Mouse (Mus musculus) mouse trophoblast stem cell (cell line): Measurements from ENCODE around the gene Lenep.

Source experiments
- in situ Hi-C, 2 experiments: fragments of 300-500 bp; cut with MseI, MboI; formaldehyde crosslinking; loops; 2 replicates in 1 of 2; 3 replicates in 1 of 2; pipeline ENCODE4 v1.15.1; 2025

Gene Lenep

GRCm38 (mm10) chr3:89419981-89420380, 17.4 kb upstream of the Lenep start:
- in situ Hi-C loops: no loop called here

DNA sequence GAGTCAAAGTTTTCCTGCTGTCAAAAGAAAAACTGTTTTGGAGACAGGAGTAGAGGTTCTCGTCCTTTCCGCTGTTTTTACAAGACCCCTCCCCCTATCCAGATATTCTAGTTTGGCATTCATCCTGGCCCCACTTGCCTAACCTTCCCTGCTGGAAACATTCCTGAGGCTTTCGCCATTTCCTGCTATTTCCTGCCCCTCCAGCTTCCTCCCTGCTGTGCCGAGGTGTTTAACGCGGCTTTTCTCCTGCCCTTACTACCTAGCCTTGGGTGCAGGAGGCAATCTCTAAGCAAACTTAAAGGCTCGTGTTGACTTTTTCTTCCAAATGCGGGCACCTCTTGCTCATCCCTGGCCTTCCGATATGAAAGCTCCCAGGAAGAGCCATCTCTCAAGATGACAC, 17.0 kb upstream of the Lenep start:
- in situ Hi-C loops: no loop called here

- in situ Hi-C loops: no loop called here
These were observed 16.3 kb upstream of the Lenep start for GRCm38 (mm10) chr3:89418861-89419250.

DNA sequence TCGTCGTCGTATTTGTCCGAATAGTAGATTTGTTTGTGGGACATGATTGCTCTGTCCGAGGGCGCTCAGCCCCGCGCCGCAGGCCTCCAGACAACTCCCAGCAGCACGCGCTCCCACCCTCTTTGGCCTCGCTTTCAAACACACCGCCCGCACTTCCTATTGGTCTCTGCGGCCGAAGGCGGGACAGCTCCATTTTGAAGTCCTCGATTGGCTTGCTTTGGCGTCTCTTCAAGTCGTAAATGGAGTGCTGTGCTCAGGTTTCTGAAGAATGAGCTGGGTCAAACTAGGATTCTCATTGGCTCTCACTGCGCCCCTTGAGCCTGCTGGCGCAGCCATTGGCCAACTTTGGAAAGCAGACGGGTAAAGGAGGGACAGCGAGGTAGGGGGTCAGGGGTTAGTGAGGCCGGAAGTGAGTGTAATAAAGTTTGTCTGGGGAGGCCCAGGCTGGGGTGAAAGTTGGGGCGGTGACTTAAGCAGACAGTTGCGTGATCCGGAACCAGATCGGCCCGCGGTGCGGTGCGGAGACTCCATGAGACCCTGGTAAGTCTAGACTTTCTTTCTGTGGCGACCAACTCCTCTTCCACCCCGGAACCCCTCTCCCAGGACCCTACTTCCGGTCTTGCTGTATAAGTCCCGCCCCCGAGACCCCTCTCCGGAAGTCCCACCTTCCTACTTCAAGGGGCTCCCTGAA, 15.7 kb upstream of the Lenep start, which contains the start of the genes Cks1b and Shc1:
Gene Cks1b, minus strand, starts transcription at position 214 of the 691 bp plus-strand sequence.
Gene Shc1, plus strand, starts transcription at position 274 of the 691 bp plus-strand sequence.
- in situ Hi-C loops: no loop called here

GRCm38 (mm10) chr3:89417840-89418169, 15.2 kb upstream of the Lenep start:
- in situ Hi-C loops: no loop called here

GRCm38 (mm10) chr3:89417131-89417530, 14.5 kb upstream of the Lenep start:
- in situ Hi-C loops: no loop called here

- in situ Hi-C loops: no loop called here
These were observed 13.6 kb upstream of the Lenep start for GRCm38 (mm10) chr3:89416158-89416557.

- in situ Hi-C loops: no loop called here
These were observed 9.1 kb upstream of the Lenep start, which contains the start of gene Flad1 for GRCm38 (mm10) chr3:89411490-89412393. Gene Flad1, minus strand, starts transcription at chr3:89411870.

DNA sequence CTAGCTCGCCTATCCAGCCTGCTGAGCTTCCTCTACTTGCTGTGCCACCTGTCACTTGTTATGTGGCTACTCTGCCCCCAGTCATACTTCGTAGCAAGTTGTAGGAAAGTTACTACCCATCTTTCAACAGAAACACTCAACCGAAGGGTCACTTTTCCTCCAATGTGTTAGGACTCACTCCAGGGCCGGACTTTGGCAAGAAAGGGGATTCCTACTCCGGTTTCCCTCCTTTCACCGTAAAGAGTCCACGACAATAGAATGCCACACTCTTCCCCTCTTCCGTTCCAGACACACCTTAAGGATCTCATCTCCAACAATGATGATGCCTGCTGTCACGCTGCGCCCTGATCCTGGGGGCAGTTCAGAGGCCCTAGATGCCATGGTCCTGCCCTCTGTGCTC, 8.3 kb upstream of the Lenep start:
- in situ Hi-C loops: no loop called here

GRCm38 (mm10) chr3:89409701-89410100, 7.1 kb upstream of the Lenep start:
- in situ Hi-C loops: no loop called here

GRCm38 (mm10) chr3:89408448-89408847, 5.9 kb upstream of the Lenep start:
- in situ Hi-C loops: no loop called here

DNA sequence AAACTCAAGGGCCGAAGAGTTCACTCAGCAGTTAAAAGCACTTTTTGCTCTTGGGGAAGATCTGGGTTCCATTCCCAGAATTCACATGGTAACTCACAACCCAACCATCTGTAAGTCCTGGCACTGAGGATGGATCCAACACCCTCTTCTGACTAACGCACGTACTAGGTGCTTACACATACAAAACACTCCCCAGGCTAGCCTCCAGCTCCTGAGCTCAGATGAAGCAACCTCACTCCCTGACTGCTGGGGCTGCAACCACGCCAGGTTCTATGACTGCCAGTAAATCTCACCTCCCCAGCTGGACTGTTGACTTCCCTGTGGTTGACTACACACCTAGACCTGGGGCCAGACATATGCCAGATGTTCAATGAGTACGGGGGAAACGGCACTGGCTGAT, 4.3 kb upstream of the Lenep start:
- in situ Hi-C loops: no loop called here

GRCm38 (mm10) chr3:89401329-89401728, 1.3 kb downstream of the Lenep start:
- in situ Hi-C loops: no loop called here

- in situ Hi-C loops: no loop called here
These were observed 6.0 kb downstream of the Lenep start for GRCm38 (mm10) chr3:89396654-89397005.

DNA sequence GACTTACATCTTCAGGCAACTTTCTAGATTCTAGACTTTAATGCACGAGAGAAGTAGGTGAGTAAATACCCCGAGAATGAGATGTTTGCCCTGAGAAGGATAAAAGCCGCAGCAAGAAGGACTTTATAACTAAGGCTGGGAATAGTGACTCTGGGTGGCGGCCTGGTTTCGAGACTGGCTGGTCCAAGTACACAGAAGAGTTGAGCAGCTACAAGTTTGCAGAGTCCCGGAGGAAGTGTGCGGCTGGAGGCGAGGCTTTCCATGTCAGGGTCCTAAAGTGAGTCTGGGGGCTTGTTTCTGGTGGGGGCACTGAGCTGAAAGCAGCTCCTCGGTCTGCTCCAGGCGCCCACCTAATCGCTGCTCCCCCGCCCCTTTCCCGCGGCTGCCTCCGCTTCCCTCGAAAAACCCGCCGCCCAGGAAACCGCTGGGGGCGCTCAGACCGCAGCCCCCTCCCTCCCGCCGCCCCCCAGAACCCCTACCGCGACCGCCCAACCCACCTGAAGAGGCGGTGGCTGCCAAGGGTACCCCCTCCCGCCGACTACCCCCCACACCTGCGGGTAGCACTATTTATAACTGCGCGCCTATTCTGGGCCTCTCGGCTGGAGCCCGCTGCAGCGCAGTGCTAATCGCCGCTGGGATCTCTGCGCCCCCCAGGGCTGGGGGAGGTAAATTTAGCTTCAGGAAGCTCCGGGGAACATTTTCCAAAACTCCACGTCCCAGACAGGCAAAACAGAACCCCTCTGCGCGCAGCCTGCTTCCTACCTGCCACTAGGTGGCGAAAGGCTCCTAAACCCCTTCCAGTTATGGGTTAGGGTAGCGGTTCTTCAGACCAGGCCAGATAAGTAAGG, 6.6 kb downstream of the Lenep start:
- in situ Hi-C loops: no loop called here

DNA sequence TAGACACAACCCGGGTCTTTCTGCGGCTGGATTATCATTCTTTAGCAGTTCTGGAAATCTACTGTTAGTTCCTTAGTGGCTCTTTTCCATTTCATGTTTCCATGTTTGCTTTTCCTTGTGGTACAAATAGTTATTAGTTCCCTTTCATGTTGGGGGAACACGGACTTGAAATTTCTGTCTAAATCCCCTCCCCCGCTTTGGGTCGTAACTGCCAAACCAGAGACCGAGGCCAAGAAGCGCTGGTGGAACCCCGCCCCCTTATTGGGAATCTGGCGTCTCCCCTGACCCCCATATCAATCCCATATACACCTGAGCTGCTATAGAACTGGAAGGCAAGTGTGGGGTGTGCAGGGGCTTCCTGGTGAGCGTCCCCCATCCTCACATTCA, 7.2 kb downstream of the Lenep start:
- in situ Hi-C loops: no loop called here

GRCm38 (mm10) chr3:89394894-89395256, 7.7 kb downstream of the Lenep start:
- in situ Hi-C loops: no loop called here

GRCm38 (mm10) chr3:89394006-89394893, 8.3 kb downstream of the Lenep start, which contains the start of gene Zbtb7b:
Gene Zbtb7b, minus strand, starts transcription at chr3:89394776.
- in situ Hi-C loops: no loop called here

DNA sequence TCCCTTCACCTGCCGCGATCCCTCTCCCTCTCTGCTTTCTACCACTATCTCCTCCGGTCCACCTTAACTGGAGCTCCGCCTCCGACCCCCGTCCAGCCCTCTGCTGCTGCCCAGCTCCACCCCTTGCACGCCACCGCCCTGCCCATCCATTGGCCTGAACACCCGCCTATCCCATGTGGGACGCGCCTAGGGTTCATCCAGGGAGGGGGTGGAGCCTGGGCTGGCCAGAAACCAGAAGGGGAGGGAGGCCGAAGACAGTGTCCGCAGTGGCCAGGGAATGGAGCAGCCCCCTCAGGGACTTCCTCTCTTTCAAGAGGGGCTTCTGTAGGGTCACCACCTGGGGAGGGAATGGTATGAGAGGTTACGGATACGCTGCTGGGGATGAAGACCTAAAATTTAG, 9.0 kb downstream of the Lenep start:
- in situ Hi-C loops: no loop called here

- in situ Hi-C loops: no loop called here
These were observed 9.7 kb downstream of the Lenep start for GRCm38 (mm10) chr3:89392871-89393311.
